Mouse (Mus musculus): Measurements from ENCODE around the gene Fignl2.

Fignl2 gene

GRCm38 (mm10) chr15:101066920-101067696, 11.3 kb downstream of the Fignl2 start:
- DNase-seq, result no peak

- no peak for DNase-seq
Observed at GRCm38 (mm10) chr15:101066364-101066847, 12.0 kb downstream of the Fignl2 start.

GRCm38 (mm10) chr15:101065069-101065468, 13.3 kb downstream of the Fignl2 start:
- DNase-seq, result no peak

- no peak for DNase-seq
Observed at GRCm38 (mm10) chr15:101060280-101060852, 18.0 kb downstream of the Fignl2 start.

GRCm38 (mm10) chr15:101059570-101060279, 18.6 kb downstream of the Fignl2 start:
- no peak for DNase-seq

GRCm38 (mm10) chr15:101056225-101056624, 22.1 kb downstream of the Fignl2 start:
- DNase-seq, result peak; percentile 38

GRCm38 (mm10) chr15:101054541-101054940, 23.8 kb downstream of the Fignl2 start:
- DNase-seq, result no peak

- DNase-seq, result peak; percentile 36
Observed at GRCm38 (mm10) chr15:101053832-101054459, 24.4 kb downstream of the Fignl2 start.

- DNase-seq, result no peak
Observed at GRCm38 (mm10) chr15:101052560-101053501, 25.5 kb downstream of the Fignl2 start.

GRCm38 (mm10) chr15:101051869-101052268, 26.5 kb downstream of the Fignl2 start:
- DNase-seq, result no peak

- no peak for DNase-seq
Observed at GRCm38 (mm10) chr15:101048338-101048896, 29.9 kb downstream of the Fignl2 start.

GRCm38 (mm10) chr15:101047194-101047555, 31.2 kb downstream of the Fignl2 start, which contains the start of gene Gm47841:
TSS of gene Gm47841 (minus strand) at chr15:101047397.
- DNase-seq, result no peak

GRCm38 (mm10) chr15:101046527-101047193, 31.7 kb downstream of the Fignl2 start:
- peak; percentile 60 for DNase-seq

GRCm38 (mm10) chr15:101046039-101046526, 32.3 kb downstream of the Fignl2 start:
- DNase-seq, result no peak

GRCm38 (mm10) chr15:101044531-101044930, 33.8 kb downstream of the Fignl2 start:
- no peak for DNase-seq

GRCm38 (mm10) chr15:101042613-101043012, 35.8 kb downstream of the Fignl2 start:
- DNase-seq, result peak; percentile 48

- DNase-seq, result no peak
Observed at GRCm38 (mm10) chr15:101041966-101042365, 36.4 kb downstream of the Fignl2 start.

GRCm38 (mm10) chr15:101039651-101040050, 38.7 kb downstream of the Fignl2 start:
- no peak for DNase-seq

GRCm38 (mm10) chr15:101028960-101029359, 49.4 kb downstream of the Fignl2 start:
- no peak for DNase-seq

GRCm38 (mm10) chr15:101011352-101011751, 67.0 kb downstream of the Fignl2 start:
- no peak for DNase-seq
